Mouse (Mus musculus): ENCODE measurements around the gene Mylk.
A peak's percentile ranks its signal among the peaks of the same experiment; 100 is the strongest.

GRCm38 (mm10) chr16:34745065-34745585 lies at the start of gene Mylk:
- peak; percentile 80; the same call in 1 of the 2 replicates for TF ChIP-seq POLR2A (IDR thresholded peaks at IDR 0.05; ENCODE audit: borderline replicate concordance, extremely low read depth, low read depth, low read length)
- no peak for TF ChIP-seq CTCF (IDR thresholded peaks at IDR 0.05; ENCODE audit: insufficient read depth, low read length)
